Mouse (Mus musculus) CH12.LX (cell line): ENCODE results near the gene Cdnf. TPM values are rescaled to one million over a fixed set of nuclear protein-coding genes. Genes with fewer than 3 reads are reported as not detected.

Experiments used
- DNase-seq: peaks from one replicate; pipeline ENCODE4 v3.0.0-alpha.2; 2013; ENCODE audit errors: extremely low read depth
- H3K27ac ChIP-seq: 2 replicates; pipeline ENCODE4 v1.5.1; 2012; ENCODE audit warnings: low read depth, mild to moderate bottlenecking, control low read depth, moderate library complexity; ENCODE audit not compliant: insufficient read depth
- H3K27me3 ChIP-seq: replicated peaks from 2 replicates; pipeline ENCODE3; 2012; ENCODE audit warnings: inconsistent platforms
- H3K36me3 ChIP-seq, 2 experiments: replicated peaks in 1 of 2; 2 replicates each; pipeline versions ENCODE3 to v1.6.1; 2012; ENCODE audit warnings: inconsistent platforms in 1 of 2, low read length in 1 of 2, mild to moderate bottlenecking in 1 of 2, mixed read lengths in 1 of 2, moderate library complexity in 1 of 2; ENCODE audit not compliant: control insufficient read depth in 1 of 2, insufficient read depth in 1 of 2
- H3K4me1 ChIP-seq, 2 experiments: 2 replicates each; pipeline ENCODE4 v1.6.1; 2012; ENCODE audit warnings: inconsistent platforms in 1 of 2, moderate library complexity in 1 of 2; ENCODE audit not compliant: insufficient read depth in 2 of 2, control insufficient read depth in 1 of 2
- H3K4me2 ChIP-seq: 2 replicates; pipeline ENCODE4 v1.6.1; 2012; ENCODE audit warnings: low read depth, mild to moderate bottlenecking, control low read depth; ENCODE audit not compliant: poor library complexity, insufficient read depth, severe bottlenecking
- H3K4me3 ChIP-seq, 3 experiments: fragments of 150-350 bp in 1 of 3; sonication (generic) in 1 of 3; replicated peaks in 1 of 3; 2 replicates each; pipeline versions ENCODE3 to v1.5.1; 2011 to 2012; ENCODE audit warnings: low read depth in 2 of 3, low read length in 2 of 3, mild to moderate bottlenecking in 2 of 3, moderate library complexity in 2 of 3, control low read depth in 1 of 3, improper control_type of control experiment in 1 of 3, inconsistent platforms in 1 of 3, mixed read lengths in 1 of 3; ENCODE audit not compliant: poor library complexity in 1 of 3
- H3K79me2 ChIP-seq: replicated peaks from 2 replicates; pipeline ENCODE4 v1.6.1; 2012; ENCODE audit warnings: mild to moderate bottlenecking, moderate library complexity; ENCODE audit not compliant: control insufficient read depth, poor library complexity, insufficient read depth, severe bottlenecking; ENCODE audit errors: extremely low read depth
- H3K9ac ChIP-seq: 2 replicates; pipeline ENCODE4 v1.6.1; 2012; ENCODE audit warnings: low read depth, mild to moderate bottlenecking, control low read depth, moderate library complexity; ENCODE audit not compliant: insufficient read depth
- H3K9me3 ChIP-seq: replicated peaks from 2 replicates; pipeline ENCODE3; 2012; ENCODE audit warnings: low read length, inconsistent platforms, mixed read lengths
- BHLHE40 ChIP-seq: IDR thresholded peaks from 2 replicates; pipeline ENCODE4 v1.6.1; 2011; ENCODE audit warnings: mild to moderate bottlenecking, low read depth, low read length, improper control_type of control experiment
- CTCF ChIP-seq, 2 experiments: IDR thresholded peaks in 1 of 2; conservative IDR thresholded peaks in 1 of 2; 2 replicates each; pipeline ENCODE4 v1.5.1; 2011 to 2012; ENCODE audit warnings: low read depth in 2 of 2, low read length in 2 of 2, improper control_type of control experiment in 1 of 2, inconsistent platforms in 1 of 2, mild to moderate bottlenecking in 1 of 2, moderate library complexity in 1 of 2
- ELF1 ChIP-seq: IDR thresholded peaks from 2 replicates; pipeline ENCODE4 v1.6.1; 2014; ENCODE audit warnings: low read depth, mild to moderate bottlenecking, inconsistent platforms, low read length, improper control_type of control experiment
- IRF4 ChIP-seq: IDR thresholded peaks from 2 replicates; pipeline ENCODE4 v1.6.1; 2014; ENCODE audit warnings: low read depth, mild to moderate bottlenecking, inconsistent platforms, low read length, improper control_type of control experiment
- JUND ChIP-seq: conservative IDR thresholded peaks from 2 replicates; pipeline ENCODE4 v1.6.1; 2011; ENCODE audit warnings: low read depth, low read length, improper control_type of control experiment
- KAT2A ChIP-seq: IDR thresholded peaks from 2 replicates; pipeline ENCODE4 v1.6.1; 2012; ENCODE audit warnings: low read length, improper control_type of control experiment, inconsistent platforms; ENCODE audit not compliant: insufficient replicate concordance
- NRF1 ChIP-seq: IDR thresholded peaks from 2 replicates; pipeline ENCODE4 v1.6.1; 2014; ENCODE audit warnings: low read depth, mild to moderate bottlenecking, inconsistent platforms, low read length, improper control_type of control experiment, moderate library complexity
- POLR2AphosphoS2 ChIP-seq: IDR thresholded peaks from 2 replicates; pipeline ENCODE4 v1.6.1; 2011; ENCODE audit warnings: low read depth, low read length, improper control_type of control experiment
- TCF12 ChIP-seq: IDR thresholded peaks from 2 replicates; pipeline ENCODE4 v1.6.1; 2014; ENCODE audit warnings: low read depth, mild to moderate bottlenecking, inconsistent platforms, low read length, improper control_type of control experiment
- dilution Hi-C: fragments of 300-500 bp; cut with MboI; formaldehyde crosslinking; loops from 2 replicates; pipeline ENCODE4 v1.14.3; 2020; ENCODE audit warnings: low sequenced_read_pairs; ENCODE audit not compliant: extremely low pct_unique_long_range_greater_than_20kb, extremely low pct_ligation_motif_present
- in situ Hi-C: fragments of 300-500 bp; cut with MboI; formaldehyde crosslinking; loops from 3 replicates; pipeline ENCODE4 v1.14.3; 2019; ENCODE audit warnings: low sequenced_read_pairs, low pct_ligation_motif_present, low pct_unique_long_range_greater_than_20kb, mixed read lengths
- polyA plus RNA-seq: library from polyadenylated mRNA; unstranded; fragments of >175 nt; gene quantifications from 2 replicates; pipeline ENCODE4 v1.2.1, GENCODE M21; 2012; ENCODE audit warnings: low read depth; ENCODE audit not compliant: insufficient read length
- total RNA-seq, 2 experiments: library from RNA; depleted of rRNA; stranded (reverse); fragments of 300-350 nt in 1 of 2; fragments of >200 nt in 1 of 2; gene quantifications; 2 replicates each; pipeline ENCODE4 v1.2.3; 2012 to 2014

Cdnf gene
- total and polyA plus RNA-seq, 3 experiments: 0.63 to 1.2 (median 0.90) TPM

GRCm38 (mm10) chr2:3475746-3476251 is 37.0 kb upstream of the Cdnf start:
- dilution Hi-C loops: no loop called here

GRCm38 (mm10) chr2:3480239-3480638 is 32.6 kb upstream of the Cdnf start:
- in situ Hi-C loops: no loop called here
- DNase-seq: no peak
- Histone ChIP-seq H3K79me2 (no peaks in the 10 kb centered on the region), H3K9me3 (no peaks in the 10 kb centered on the region), H3K36me3 (peaks cover 0 to 5% of the 10 kb centered on the region in 2 experiments)
- dilution Hi-C loops: no loop called here
- no peak for TF ChIP-seq POLR2AphosphoS2
- TF ChIP-seq CTCF (conservative IDR thresholded peaks at IDR 0.05 in 1 of 2, IDR thresholded peaks at IDR 0.05 in 1 of 2; ENCODE audit: low read depth in 2 of 2, low read length in 2 of 2): peak in 1 of 2 experiments; percentile 25; a peak in 2 of 4 replicates
- TF ChIP-seq, all 38 proteins: peak for 1
- H3K4me3 ChIP-seq: no peak overlapping the region
- no peak overlapping the region for H3K27ac ChIP-seq
- no peaks in the 10 kb centered on the region for H3K27me3 ChIP-seq
- H3K4me1 ChIP-seq: peaks cover 0 to 7% of the 10 kb centered on the region in 2 experiments; a peak in 2 of 4 replicates
- H3K9ac ChIP-seq: no peak overlapping the region
- no peak overlapping the region for H3K4me2 ChIP-seq

More at GRCm38 (mm10) chr2:3475746-3476251, 37.0 kb upstream of the Cdnf start:
- Histone ChIP-seq H3K4me3 (peak overlapping the region in 2 of 3 experiments; percentile 67 to 71), H3K79me2 (peaks cover 10% of the 10 kb centered on the region), H3K27me3 (no peaks in the 10 kb centered on the region), H3K27ac (peak overlapping the region; percentile 65), H3K9ac (peak overlapping the region; percentile 57), H3K9me3 (no peaks in the 10 kb centered on the region), H3K4me2 (peak overlapping the region; percentile 74), H3K4me1 (peaks cover 3 to 36% of the 10 kb centered on the region in 2 experiments; a peak in 3 of 4 replicates), H3K36me3 (peaks cover 0 to 11% of the 10 kb centered on the region in 2 experiments)
- in situ Hi-C loops: no loop called here
- DNase-seq: no peak
- 0 out of 2 replicates have a peak, but pooled peaks have one; percentile 6 for TF ChIP-seq IRF4
- peak; percentile 88 for TF ChIP-seq BHLHE40
- no peak for TF ChIP-seq ELF1

GRCm38 (mm10) chr2:3489816-3490215 is 23.0 kb upstream of the Cdnf start:
- Histone ChIP-seq H3K9ac (no peak overlapping the region), H3K9me3 (no peaks in the 10 kb centered on the region), H3K79me2 (no peaks in the 10 kb centered on the region), H3K4me1 (peaks cover 0 to 9% of the 10 kb centered on the region in 2 experiments; a peak in 2 of 4 replicates), H3K27me3 (no peaks in the 10 kb centered on the region), H3K27ac (no peak overlapping the region), H3K4me3 (no peak overlapping the region), H3K36me3 (peaks cover 34 to 53% of the 10 kb centered on the region in 2 experiments), H3K4me2 (no peak overlapping the region)
- dilution Hi-C loops (no loop called here), in situ Hi-C loops (no loop called here)
- TF ChIP-seq TCF12: no peak
- no peak for TF ChIP-seq JUND
- no peak for TF ChIP-seq KAT2A
- no peak for TF ChIP-seq NRF1
- DNase-seq: no peak
